Mouse (Mus musculus) urinary bladder, postnatal 10 days (tissue): ENCODE results near the gene Pfdn6.
A peak's percentile ranks its signal among the peaks of the same experiment; 100 is the strongest.

Experiments used
- DNase-seq: peaks from one replicate; pipeline ENCODE4 v3.0.0; 2022; ENCODE audit warnings: low spot score

The Pfdn6 gene

DNA sequence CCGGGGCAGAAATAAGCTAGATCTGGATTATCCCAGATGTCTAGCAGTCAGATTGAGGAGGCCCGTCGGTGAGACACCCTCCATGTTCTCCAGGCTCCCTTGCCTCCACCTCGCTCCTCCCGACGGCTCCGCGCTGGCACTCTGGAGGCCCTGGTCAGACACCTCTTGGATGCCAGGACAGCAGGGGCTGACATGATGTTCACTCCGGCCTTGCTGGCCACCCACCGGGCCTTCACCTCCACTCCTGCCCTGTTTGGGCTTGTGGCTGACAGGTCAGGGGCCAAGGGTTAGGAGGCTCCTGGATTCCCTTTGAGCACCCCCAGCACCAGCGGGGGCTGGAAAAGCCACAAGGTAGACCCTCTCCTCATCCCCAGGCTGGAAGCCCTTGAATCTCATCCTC lies 8.2 kb downstream of the Pfdn6 start:
- DNase-seq, result no peak

DNA sequence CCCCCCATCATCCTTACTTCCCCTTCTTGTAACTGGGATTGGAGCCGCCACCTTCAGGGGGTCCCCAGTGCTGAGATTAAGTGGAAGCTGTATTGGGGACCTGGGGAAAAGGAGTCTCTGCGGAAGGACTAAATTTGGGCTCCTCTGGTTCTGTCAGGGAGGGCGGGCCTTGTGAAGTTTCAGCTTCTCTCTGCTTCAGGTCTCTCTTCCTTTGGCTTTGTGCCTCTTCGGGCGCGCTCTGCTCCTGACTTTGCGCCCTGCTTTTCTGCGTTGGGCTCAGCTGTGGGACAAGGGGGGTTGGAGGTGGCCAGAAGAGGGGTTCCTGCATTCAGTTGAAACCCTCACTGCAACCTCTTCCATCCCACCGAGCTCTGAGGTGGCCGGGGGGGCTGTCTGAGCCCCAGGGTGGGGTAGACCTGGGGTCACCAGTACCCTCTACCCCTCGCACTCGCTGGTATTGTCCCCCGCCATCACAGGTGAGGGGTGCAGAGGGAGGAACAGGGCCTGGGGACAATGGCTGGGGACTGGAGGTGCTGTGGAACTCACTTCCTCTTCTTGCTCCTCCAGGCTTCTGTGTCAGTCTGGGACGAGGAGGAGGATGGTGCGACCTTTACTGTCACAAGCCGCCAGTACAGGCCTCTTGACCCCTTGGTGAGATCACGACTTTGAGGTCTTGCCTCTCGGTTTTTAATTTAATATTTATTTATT lies 8.8 kb downstream of the Pfdn6 start:
- no peak for DNase-seq

GRCm38 (mm10) chr17:33930280-33931158 lies 9.6 kb downstream of the Pfdn6 start:
- DNase-seq, result no peak

- DNase-seq, result peak; percentile 81
Measured at GRCm38 (mm10) chr17:33929371-33930279, 10.5 kb downstream of the Pfdn6 start, which contains the start of gene Rgl2. Rgl2 (plus strand) TSS chr17:33929543.

DNA sequence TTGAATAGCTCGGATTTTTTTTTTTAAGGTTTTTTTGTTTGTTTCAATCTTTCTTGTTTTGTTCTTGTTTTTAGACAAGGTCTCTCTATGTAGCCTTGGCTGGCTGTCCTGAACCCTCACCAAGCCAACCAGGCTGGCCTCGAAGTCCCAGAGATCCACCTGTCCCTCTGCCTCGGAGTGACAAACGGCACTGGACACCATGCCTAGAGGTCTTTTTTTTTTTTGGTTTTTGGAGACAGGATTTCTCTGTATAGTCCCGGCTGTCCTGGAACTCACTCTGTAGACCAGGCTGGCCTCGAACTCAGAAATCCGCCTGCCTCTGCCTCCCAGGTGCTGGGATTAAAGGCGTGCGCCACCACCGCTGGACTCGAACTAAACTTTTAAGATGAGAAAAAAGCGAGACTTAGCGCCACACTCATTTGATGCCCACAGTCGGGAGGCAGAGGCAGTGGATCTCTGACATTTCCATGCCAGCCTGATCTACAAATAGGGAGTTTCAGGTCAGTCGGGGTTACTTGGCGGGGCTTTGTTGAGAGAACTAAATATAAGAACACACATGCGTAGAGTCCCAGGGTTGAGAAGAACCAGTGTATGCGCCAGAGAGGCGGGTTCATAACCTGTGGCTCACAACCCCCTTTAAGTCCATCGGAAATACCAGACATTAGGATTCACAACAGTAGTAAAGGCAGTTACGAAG lies 11.7 kb downstream of the Pfdn6 start:
- no peak for DNase-seq

GRCm38 (mm10) chr17:33926207-33926932 lies 13.8 kb downstream of the Pfdn6 start:
- no peak for DNase-seq

DNA sequence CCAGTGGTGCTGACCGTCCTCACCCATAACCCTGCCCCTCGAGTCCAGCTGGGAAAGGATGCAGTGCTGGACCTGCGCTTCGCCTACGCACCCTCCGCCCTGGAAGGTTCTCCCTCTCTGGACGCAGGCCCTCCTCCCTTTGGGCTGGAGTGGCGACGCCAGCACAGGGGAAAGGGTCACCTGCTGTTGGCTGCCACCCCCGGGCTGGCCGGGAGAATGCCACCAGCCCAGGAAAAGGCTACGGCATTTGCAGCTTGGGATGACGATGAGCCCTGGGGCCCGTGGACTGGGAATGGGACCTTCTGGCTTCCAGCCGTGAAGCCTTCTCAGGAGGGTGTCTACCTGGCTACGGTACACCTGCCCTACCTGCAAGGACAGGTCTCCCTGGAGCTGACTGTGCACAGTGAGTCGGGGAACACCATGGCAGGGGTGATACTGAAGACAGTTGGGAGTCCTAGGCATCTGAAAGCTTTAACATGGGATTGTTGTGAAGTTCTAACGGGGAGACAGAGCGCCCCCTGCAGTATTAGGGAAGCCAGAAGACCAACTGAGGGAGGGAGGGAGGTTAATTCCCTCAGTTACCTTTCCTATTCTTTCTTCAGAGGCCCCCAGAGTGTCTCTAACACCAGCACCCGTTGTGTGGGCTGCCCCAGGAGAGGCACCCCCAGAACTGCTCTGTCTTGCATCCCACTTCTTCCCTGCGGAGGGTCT lies 14.6 kb downstream of the Pfdn6 start:
- no peak for DNase-seq

DNA sequence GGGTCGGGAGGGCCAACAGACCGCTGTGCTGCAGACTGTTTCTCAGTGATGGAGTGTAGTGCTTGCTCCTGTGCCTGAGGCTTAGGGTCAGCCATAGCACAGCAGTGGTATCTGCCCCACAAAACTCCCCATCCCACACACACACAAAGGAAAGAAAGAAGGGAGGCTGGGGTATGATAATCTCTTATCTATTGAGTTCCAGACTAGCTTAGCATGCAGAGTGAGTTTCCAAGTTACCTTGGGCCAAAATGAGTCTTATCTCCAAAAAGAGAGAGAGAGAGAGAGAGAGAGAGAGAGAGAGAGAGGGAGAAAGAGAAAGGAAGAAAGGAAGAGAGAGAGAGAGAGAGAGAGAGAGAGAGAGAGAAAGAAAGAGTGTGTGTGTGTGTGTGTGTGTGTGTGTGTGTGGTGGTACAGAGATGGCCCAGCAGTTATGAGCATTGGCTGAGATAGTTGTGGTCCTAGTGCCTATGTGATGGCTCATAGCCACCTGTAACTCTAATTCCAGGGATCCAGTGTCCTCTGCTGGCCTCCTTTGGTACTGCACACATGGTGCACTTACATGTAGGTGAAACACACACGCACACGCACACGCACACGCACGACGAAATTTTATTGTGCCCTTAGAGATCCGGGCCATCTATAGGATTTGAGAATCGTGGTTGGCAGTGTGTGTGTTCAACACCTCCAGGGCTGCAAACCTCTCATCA lies 15.4 kb downstream of the Pfdn6 start:
- DNase-seq, result no peak

DNA sequence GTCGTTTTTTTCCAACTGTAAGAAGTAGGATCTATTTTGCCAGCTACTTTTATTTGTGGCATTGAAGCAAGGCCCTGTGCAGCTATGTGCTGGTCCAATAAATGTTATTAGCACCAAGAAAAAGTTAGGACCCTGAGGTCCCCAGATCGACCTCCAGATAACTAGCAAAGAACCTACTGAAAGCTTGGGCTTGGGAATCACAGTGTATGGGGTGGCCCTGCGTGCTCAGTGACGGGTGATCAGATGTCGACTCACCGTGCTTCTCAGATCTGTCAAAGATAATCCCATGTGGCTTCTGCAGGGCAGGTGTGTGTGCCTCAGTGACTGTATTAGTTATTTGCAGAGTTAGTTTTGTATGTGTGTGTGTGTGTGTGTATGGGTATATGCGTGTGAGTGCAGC lies 18.8 kb downstream of the Pfdn6 start:
- no peak for DNase-seq

GRCm38 (mm10) chr17:33920282-33921097 lies 19.7 kb downstream of the Pfdn6 start:
- no peak for DNase-seq

DNA sequence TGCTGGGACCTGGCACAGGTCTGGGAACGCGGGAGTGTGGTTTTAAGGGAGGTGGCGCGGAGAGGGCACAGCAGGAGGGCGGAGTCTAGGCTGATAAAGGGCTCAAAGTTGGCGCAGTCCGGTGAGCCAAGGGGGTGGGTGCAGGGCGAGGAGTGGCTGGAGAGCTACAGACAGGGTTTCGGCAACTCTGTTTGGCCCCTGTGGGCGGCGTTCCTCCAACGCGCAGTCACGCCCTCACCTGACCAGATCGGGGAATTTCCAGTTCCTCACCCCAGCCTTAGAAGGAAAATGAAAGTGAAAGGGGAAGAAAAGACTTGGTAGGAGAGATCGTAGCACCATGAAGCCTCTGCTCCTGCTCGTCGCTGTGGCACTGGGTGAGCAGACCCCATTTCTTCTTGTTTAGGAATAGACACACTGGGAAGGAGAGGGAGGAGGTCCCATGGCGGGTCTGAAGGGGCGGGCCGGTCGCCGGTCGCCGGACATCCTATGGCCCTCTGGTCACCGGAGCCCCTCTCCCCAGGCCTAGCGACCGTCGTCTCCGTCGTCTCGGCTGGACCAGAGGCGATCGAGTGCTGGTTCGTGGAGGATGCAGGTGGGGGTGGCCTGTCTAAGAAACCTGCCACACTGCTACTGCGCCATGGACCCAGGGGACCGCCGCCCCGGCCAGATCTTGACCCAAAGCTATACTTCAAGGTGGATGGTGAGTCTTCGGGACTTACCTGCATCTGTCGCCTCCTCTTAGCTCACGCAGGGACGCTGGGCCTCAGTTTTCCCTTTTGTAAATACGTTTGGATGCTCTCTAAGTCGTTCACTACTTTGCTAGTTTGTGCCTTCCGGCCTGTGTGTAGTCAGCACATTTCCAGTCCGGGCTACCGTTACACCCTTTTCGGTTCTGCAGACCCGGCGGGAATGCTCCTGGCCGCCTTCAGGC lies 20.5 kb downstream of the Pfdn6 start:
- DNase-seq, result no peak

DNA sequence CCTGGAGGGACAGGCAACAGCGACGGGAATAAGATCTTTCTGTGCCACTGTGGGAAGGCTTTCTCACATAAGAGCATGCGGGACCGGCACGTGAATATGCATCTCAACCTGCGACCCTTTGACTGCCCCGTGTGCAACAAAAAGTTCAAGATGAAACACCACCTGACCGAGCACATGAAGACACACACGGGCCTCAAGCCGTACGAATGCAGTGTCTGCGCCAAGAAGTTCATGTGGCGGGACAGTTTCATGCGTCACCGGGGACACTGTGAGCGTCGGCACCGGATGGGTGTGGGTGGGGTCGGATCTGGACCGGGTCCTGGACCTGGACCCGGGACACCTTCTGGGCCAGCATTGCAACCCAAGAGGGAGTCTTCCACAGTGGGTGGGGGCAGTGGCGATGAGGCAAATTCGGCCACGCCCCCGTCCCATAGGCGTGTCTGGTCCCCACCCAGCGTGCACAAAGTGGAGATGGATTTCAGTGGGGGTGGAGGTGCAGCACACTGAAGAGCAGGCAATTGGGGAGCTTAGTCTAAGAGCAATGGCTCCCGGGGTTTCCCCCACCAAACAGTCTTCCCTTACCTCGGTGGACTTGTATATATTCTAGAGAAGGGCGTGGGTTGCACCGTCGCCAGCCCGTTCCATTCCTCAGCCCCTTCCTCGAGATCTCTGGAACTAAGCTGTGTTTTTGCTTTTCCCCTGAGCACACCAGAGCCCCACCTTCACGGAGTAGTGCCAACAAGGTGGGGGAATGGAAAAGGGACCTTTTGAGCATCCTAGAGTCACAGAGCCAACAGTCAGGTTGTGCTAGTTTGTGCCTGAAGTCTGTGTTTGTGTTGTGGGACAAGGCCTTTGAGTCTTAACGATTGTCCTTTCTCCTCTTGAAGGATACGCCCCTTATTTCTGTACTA lies 21.6 kb downstream of the Pfdn6 start:
- DNase-seq, result no peak

DNA sequence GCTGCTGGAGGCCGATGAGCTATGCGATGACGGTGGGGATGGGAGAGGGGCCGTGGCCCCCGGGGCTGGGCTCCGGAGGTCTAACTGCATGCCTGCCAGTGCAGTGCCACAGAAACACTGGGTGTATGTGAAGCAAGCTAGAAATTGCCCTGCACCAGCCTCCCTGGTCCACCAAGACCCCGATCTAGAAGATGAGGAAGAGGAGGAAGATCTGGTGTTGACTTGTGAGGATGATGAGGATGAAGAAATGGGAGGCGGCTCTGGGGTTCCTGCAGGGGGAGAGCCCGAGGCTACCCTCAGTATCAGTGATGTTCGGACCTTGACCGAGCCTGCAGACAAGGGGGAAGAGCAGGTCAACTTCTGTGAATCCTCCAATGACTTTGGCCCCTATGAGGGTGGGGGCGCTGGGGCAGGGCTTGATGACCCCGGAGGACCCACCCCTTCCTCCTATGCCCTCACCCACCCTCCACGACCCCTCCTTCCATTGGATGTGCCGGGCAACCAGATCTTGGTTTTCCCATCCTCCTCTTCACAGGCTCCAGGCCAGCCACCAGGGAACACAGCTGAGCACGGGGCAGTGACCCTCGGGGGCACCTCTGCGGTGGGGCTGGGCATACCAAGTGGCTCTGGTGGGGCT lies 22.4 kb downstream of the Pfdn6 start:
- no peak for DNase-seq

DNA sequence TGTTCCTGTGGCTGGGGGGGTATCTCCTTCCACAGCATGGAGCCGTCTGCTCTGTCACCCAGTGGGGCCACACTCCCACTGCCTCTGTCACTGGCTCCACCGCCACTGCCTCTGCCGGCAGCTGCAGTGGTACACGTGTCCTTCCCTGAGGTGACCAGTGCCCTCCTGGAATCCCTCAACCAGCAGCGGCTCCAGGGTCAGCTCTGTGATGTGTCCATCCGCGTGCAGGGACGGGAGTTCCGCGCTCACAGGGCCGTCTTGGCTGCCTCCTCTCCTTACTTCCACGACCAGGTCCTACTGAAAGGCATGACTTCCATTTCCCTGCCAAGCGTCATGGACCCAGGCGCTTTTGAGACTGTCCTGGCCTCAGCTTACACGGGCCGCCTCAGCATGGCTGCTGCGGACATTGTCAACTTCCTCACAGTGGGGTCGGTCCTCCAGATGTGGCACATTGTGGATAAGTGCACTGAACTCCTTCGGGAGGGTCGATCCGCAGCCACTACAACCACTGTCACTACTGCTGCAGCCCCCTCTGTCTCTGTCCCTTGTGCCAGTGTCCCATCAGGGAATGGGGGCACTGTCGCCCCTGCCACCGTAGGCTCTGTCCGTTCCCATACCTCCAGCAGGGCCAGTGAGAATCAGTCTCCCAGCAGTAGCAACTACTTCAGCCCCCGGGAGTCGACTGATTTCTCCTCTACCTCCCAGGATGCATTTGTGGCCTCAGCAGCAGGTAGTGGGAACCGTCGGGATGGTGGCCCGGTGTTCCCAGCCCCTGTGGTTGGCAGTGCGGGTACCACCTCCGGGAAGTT lies 23.1 kb downstream of the Pfdn6 start:
- DNase-seq, result no peak

DNA sequence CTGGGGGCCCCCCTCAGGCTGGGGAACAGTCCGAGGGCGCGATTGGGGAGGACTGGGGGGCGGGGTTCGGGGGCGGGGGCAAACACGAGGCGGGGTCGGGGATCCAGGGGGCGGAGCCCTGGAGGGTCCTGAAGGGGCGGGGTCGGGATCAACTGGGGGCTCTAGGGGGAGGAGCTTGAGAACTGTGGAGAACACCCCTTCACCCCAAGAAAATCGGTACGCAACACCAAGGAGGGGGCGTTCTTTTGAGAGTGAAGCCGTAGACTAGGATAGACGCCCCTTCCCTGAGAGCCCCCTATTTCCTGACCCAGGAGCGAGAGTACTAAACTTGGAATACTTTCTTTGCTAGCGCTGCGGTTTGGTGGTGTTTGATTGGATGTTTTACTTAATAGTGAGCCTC lies 23.8 kb downstream of the Pfdn6 start:
- DNase-seq, result no peak
